13 mouse cellular contexts compared by ENCODE assay signal in the genomic region with DNA sequence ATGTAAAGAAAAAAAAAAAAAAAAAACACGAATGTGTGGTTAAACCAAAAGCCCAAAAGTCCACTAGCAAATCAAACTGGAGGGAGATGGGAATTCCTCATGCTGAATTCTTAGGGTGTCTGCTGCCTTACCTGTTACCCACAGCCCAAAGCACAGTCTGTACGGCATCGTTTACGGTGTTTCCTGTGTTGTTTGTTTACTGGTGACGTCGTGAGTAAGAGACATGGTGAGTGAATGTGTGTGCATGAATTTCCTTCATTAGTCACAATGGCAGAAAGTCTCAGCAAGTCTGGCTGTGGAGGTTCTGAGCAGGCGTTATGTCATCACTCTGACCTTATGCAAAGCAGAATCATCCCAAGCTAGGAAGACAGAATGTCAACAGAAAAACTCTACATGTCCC.
"Had no signal": no experiment of that assay in that cellular context is flagged by ENCODE, and none has a peak within 500 bp of the region (broad histone marks: within the 10 kb centered on the region; RNA-seq: fewer than 3 reads in every experiment).

No protein-coding gene starts in this region.

- DNase-seq: kidney, adult 18-20 months; kidney, adult 9 months; kidney, postnatal 14 days; kidney, postnatal 4 days; left cerebral cortex, postnatal 4 days; thymus, postnatal 25 days had no signal

- H3K9ac ChIP-seq: limb, embryonic 12.5 days; limb, embryonic 15.5 days; liver, embryonic 14.5 days; lung, embryonic 14.5 days; midbrain, embryonic 13.5 days had no signal

- H3K36me3 ChIP-seq: limb, embryonic 12.5 days; limb, embryonic 15.5 days; midbrain, embryonic 13.5 days had no signal

- H3K4me1 ChIP-seq: midbrain, embryonic 13.5 days had no signal

- H3K9me3 ChIP-seq: limb, embryonic 12.5 days; limb, embryonic 15.5 days; midbrain, embryonic 13.5 days had no signal

- H3K4me2 ChIP-seq: limb, embryonic 12.5 days; limb, embryonic 15.5 days; midbrain, embryonic 13.5 days had no signal

- ATAC-seq: intestine, embryonic 16.5 days; midbrain, embryonic 13.5 days; midbrain, embryonic 16.5 days had no signal

- H3K27ac ChIP-seq: limb, embryonic 12.5 days; limb, embryonic 15.5 days; liver, embryonic 14.5 days; midbrain, embryonic 13.5 days had no signal

- H3K4me3 ChIP-seq: limb, embryonic 12.5 days; limb, embryonic 15.5 days; midbrain, embryonic 13.5 days had no signal

- H3K27me3 ChIP-seq: limb, embryonic 12.5 days; limb, embryonic 15.5 days had no signal
